Mouse (Mus musculus) ES-Bruce4 (cell line): Measurements from ENCODE around the gene Olfr74.

Experiments used
- EP300 ChIP-seq: IDR thresholded peaks from 2 replicates; pipeline ENCODE4 v1.6.1; 2011; ENCODE audit warnings: low read depth, low read length; ENCODE audit not compliant: insufficient read depth
- POLR2A ChIP-seq: IDR thresholded peaks from one replicate; pipeline ENCODE4 v1.8.1; 2011; ENCODE audit warnings: low read length; ENCODE audit not compliant: insufficient read depth

DNA sequence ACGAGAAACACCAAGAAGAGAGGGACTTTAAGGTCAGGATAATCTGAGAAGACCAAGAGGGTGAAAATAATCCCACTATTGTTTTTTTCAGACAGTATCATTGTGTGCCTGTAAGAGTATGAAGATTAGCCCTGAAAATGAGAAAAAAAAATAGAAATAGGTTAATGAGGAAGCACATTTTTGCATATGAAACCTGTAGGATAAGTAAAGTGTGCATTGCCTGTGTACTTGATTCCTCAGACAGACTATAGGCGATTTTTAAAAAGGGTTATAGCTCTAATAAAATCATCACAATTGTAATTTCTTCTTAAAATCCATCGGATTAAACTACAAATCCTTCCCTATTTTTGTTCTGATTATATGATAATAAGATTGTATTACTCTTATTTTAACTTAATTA, at the start of gene Olfr74:
- TF ChIP-seq POLR2A = no peak
- TF ChIP-seq EP300 = no peak
